Mouse (Mus musculus) monocyte, adult 2 months (primary cell): ENCODE results near the gene Spats2.
"Not testable (repeated sequence)": the region's sequence is repeated elsewhere in the genome, so short reads cannot be mapped to it uniquely, and the experiment has no call there.

Source experiments
- DNase-seq, 2 experiments: peaks; one replicate each; pipeline ENCODE4 v3.0.0; 2022; ENCODE audit warnings: low spot score in 2 of 2, low read depth in 1 of 2

The Spats2 gene

GRCm38 (mm10) chr15:99138389-99138788 is 12.7 kb downstream of the Spats2 start:
- DNase-seq = no peak

- DNase-seq = no peak
Observed at GRCm38 (mm10) chr15:99139669-99140068, 14.0 kb downstream of the Spats2 start.

GRCm38 (mm10) chr15:99150516-99150915 is 24.8 kb downstream of the Spats2 start:
- DNase-seq = no peak

GRCm38 (mm10) chr15:99151324-99151723 is 25.6 kb downstream of the Spats2 start:
- no peak for DNase-seq

- DNase-seq = no peak
Observed at GRCm38 (mm10) chr15:99153466-99153865, 27.8 kb downstream of the Spats2 start.

GRCm38 (mm10) chr15:99154515-99154914 is 28.8 kb downstream of the Spats2 start:
- not testable (repeated sequence) for DNase-seq

- DNase-seq = no peak
Observed at GRCm38 (mm10) chr15:99163512-99164365, 38.0 kb downstream of the Spats2 start.

GRCm38 (mm10) chr15:99172131-99172530 is 46.4 kb downstream of the Spats2 start:
- DNase-seq = no peak

GRCm38 (mm10) chr15:99179639-99180038 is 53.9 kb downstream of the Spats2 start:
- no peak for DNase-seq

GRCm38 (mm10) chr15:99184217-99184914 is 58.6 kb downstream of the Spats2 start:
- DNase-seq = no peak

GRCm38 (mm10) chr15:99194358-99194757 is 68.6 kb downstream of the Spats2 start:
- no peak for DNase-seq

GRCm38 (mm10) chr15:99195043-99195442 is 69.3 kb downstream of the Spats2 start:
- DNase-seq = no peak

GRCm38 (mm10) chr15:99198761-99199160 is 73.0 kb downstream of the Spats2 start:
- DNase-seq = no peak

- no peak for DNase-seq
Observed at GRCm38 (mm10) chr15:99205959-99206358, 80.2 kb downstream of the Spats2 start.

GRCm38 (mm10) chr15:99213183-99213582 is 87.5 kb downstream of the Spats2 start:
- DNase-seq = no peak

GRCm38 (mm10) chr15:99214941-99215340 is 89.2 kb downstream of the Spats2 start:
- no peak for DNase-seq

GRCm38 (mm10) chr15:99215741-99216463 is 90.2 kb downstream of the Spats2 start:
- DNase-seq = no peak

- no peak for DNase-seq
Observed at GRCm38 (mm10) chr15:99217630-99218029, 91.9 kb downstream of the Spats2 start.

- DNase-seq = no peak
Observed at GRCm38 (mm10) chr15:99221315-99221952, 95.7 kb downstream of the Spats2 start.

GRCm38 (mm10) chr15:99222794-99223584 is 97.3 kb downstream of the Spats2 start:
- no peak for DNase-seq
